Mouse (Mus musculus) midbrain, postnatal 0 days (tissue): Measurements from ENCODE around the gene Cdh23. TPM values are rescaled to one million over a fixed set of nuclear protein-coding genes. Genes with fewer than 3 reads are reported as not detected.

Source experiments
- ATAC-seq: fragments of 200-750 bp; cut with Nextera tagmentation; 2 replicates; pipeline ENCODE4 v1.8.0; 2017; ENCODE audit warnings: moderate number of reproducible peaks, mild to moderate bottlenecking, moderate TSS enrichment, moderate library complexity; ENCODE audit not compliant: low FRiP score
- DNase-seq: peaks from one replicate; pipeline ENCODE4 v3.0.0-alpha.2; 2015; ENCODE audit warnings: low spot score
- H3K27ac ChIP-seq: fragments of 300-500 bp; sonication (generic); 2 replicates; pipeline ENCODE4 v1.5.1; 2014; ENCODE audit warnings: low read depth, mild to moderate bottlenecking, low read length, mixed read lengths
- H3K27me3 ChIP-seq: fragments of 300-500 bp; sonication (generic); 2 replicates; pipeline ENCODE4 v1.6.1; 2014; ENCODE audit warnings: low read length, control low read depth, mixed read lengths; ENCODE audit not compliant: insufficient read depth
- H3K36me3 ChIP-seq: fragments of 300-500 bp; sonication (generic); 2 replicates; pipeline ENCODE4 v1.6.1; 2014; ENCODE audit warnings: low read length, control low read depth, mixed read lengths; ENCODE audit not compliant: insufficient read depth
- H3K4me1 ChIP-seq: fragments of 300-500 bp; sonication (generic); 2 replicates; pipeline ENCODE4 v1.6.1; 2014; ENCODE audit warnings: mild to moderate bottlenecking, control low read depth, antibody characterized with exemption, low read length, mixed read lengths; ENCODE audit not compliant: insufficient read depth
- H3K4me2 ChIP-seq: fragments of 300-500 bp; sonication (generic); 2 replicates; pipeline ENCODE4 v1.6.1; 2014; ENCODE audit warnings: low read depth, mild to moderate bottlenecking, low read length, mixed read lengths; ENCODE audit not compliant: poor library complexity, severe bottlenecking
- H3K4me3 ChIP-seq: fragments of 300-500 bp; sonication (generic); 2 replicates; pipeline ENCODE4 v1.5.1; 2014; ENCODE audit warnings: low read depth, mild to moderate bottlenecking, low read length, moderate library complexity
- H3K9ac ChIP-seq: fragments of 300-500 bp; sonication (generic); replicated peaks from 2 replicates; pipeline ENCODE4 v1.6.1; 2014; ENCODE audit warnings: mild to moderate bottlenecking, low read length, moderate library complexity, mixed read lengths; ENCODE audit not compliant: poor library complexity, severe bottlenecking
- H3K9me3 ChIP-seq: fragments of 300-500 bp; sonication (generic); 2 replicates; pipeline ENCODE4 v1.6.1; 2016; ENCODE audit warnings: low read length, control low read depth
- CTCF ChIP-seq: IDR thresholded peaks from 2 replicates; pipeline ENCODE4 v1.5.1; 2016; ENCODE audit warnings: antibody characterized with exemption, mild to moderate bottlenecking
- WGBS: fragments of 180-500 bp; shearing (Covaris S2); extraction: QIAGEN DNeasy Blood & Tissue Kit; methylation state at CpG from one replicate; pipeline ENCODE4 v1.1.7; 2014; 5-methylcytosine and 5-hydroxymethylcytosine counted together
- polyA plus RNA-seq: library from polyadenylated mRNA; unstranded; fragments of >200 nt; fragmentation: Nextera tagmentation; extraction: Ambion mirVana; gene quantifications from 2 replicates; pipeline ENCODE4 v1.2.1, GENCODE M21; 2015
- total RNA-seq: library from RNA; depleted of rRNA; stranded (reverse); fragments of >200 nt; gene quantifications from 2 replicates; pipeline ENCODE4 v1.2.3, GENCODE M21; 2014

The Cdh23 gene
- total and polyA plus RNA-seq, 2 experiments from 2014 or later = 4.8 to 20.8 TPM

GRCm38 (mm10) chr10:60357901-60358300 lies 338.4 kb downstream of the Cdh23 start:
- 94% methylated on average over 14 of the region's 14 CpGs for WGBS
- Histone ChIP-seq H3K9ac (no peak overlapping the region), H3K27ac (no peak overlapping the region)

GRCm38 (mm10) chr10:60357441-60357840 lies 338.8 kb downstream of the Cdh23 start:
- no peaks in the 10 kb centered on the region for H3K4me1 ChIP-seq
- no peak overlapping the region for H3K4me2 ChIP-seq
- ATAC-seq (no peak), DNase-seq (no peak)
- WGBS = 94% methylated on average over 4 of the region's 4 CpGs
- no peaks in the 10 kb centered on the region for H3K27me3 ChIP-seq
- no peak for TF ChIP-seq CTCF
- H3K36me3 ChIP-seq = no peaks in the 10 kb centered on the region
- H3K4me3 ChIP-seq = no peak overlapping the region
- H3K27ac ChIP-seq = no peak overlapping the region
- no peaks in the 10 kb centered on the region for H3K9me3 ChIP-seq
- H3K9ac ChIP-seq = no peak overlapping the region

More at GRCm38 (mm10) chr10:60357901-60358300, 338.4 kb downstream of the Cdh23 start:
- no peak for DNase-seq
- no peak for ATAC-seq
- no peak overlapping the region for H3K4me2 ChIP-seq
- no peaks in the 10 kb centered on the region for H3K36me3 ChIP-seq
- no peaks in the 10 kb centered on the region for H3K4me1 ChIP-seq
- no peak for TF ChIP-seq CTCF
- no peak overlapping the region for H3K4me3 ChIP-seq
- H3K9me3 ChIP-seq = no peaks in the 10 kb centered on the region
- no peaks in the 10 kb centered on the region for H3K27me3 ChIP-seq

GRCm38 (mm10) chr10:60354881-60355677 lies 341.2 kb downstream of the Cdh23 start:
- no peak for DNase-seq
- Histone ChIP-seq H3K4me1 (peaks cover 5% of the 10 kb centered on the region; the same call in 1 of the 2 replicates), H3K36me3 (no peaks in the 10 kb centered on the region), H3K27me3 (no peaks in the 10 kb centered on the region), H3K9ac (no peak overlapping the region), H3K27ac (no peak overlapping the region), H3K9me3 (no peaks in the 10 kb centered on the region), H3K4me2 (no peak overlapping the region), H3K4me3 (no peak overlapping the region)
- ATAC-seq = no peak
- 73% methylated on average over 11 of the region's 11 CpGs for WGBS
- no peak for TF ChIP-seq CTCF

- Histone ChIP-seq H3K4me3 (no peak overlapping the region), H3K27ac (no peak overlapping the region), H3K36me3 (no peaks in the 10 kb centered on the region), H3K9ac (no peak overlapping the region), H3K27me3 (no peaks in the 10 kb centered on the region), H3K4me1 (peaks cover 5% of the 10 kb centered on the region; the same call in 1 of the 2 replicates), H3K9me3 (no peaks in the 10 kb centered on the region), H3K4me2 (no peak overlapping the region)
- DNase-seq (no peak), ATAC-seq (no peak)
- 89% methylated on average over 4 of the region's 4 CpGs for WGBS
- TF ChIP-seq CTCF = no peak
These were observed 342.3 kb downstream of the Cdh23 start for GRCm38 (mm10) chr10:60354003-60354325.

- ATAC-seq (no peak), DNase-seq (no peak)
- Histone ChIP-seq H3K27ac (no peak overlapping the region), H3K36me3 (no peaks in the 10 kb centered on the region), H3K4me3 (no peak overlapping the region), H3K27me3 (no peaks in the 10 kb centered on the region), H3K9me3 (no peaks in the 10 kb centered on the region), H3K4me2 (no peak overlapping the region), H3K4me1 (peaks cover 5% of the 10 kb centered on the region; the same call in 1 of the 2 replicates), H3K9ac (no peak overlapping the region)
- WGBS = 57% methylated on average over 5 of the region's 5 CpGs
- no peak for TF ChIP-seq CTCF
These were observed 342.9 kb downstream of the Cdh23 start for GRCm38 (mm10) chr10:60353241-60354002.
